Mouse (Mus musculus) midbrain, postnatal 0 days (tissue): ENCODE results near the gene Atf3. TPM values are rescaled to one million over a fixed set of nuclear protein-coding genes. Genes with fewer than 3 reads are reported as not detected.

Experiments
- ATAC-seq: fragments of 200-750 bp; cut with Nextera tagmentation; 2 replicates; pipeline ENCODE4 v1.8.0; 2017; ENCODE audit warnings: moderate number of reproducible peaks, mild to moderate bottlenecking, moderate TSS enrichment, moderate library complexity; ENCODE audit not compliant: low FRiP score
- DNase-seq: peaks from one replicate; pipeline ENCODE4 v3.0.0-alpha.2; 2015; ENCODE audit warnings: low spot score
- H3K27ac ChIP-seq: fragments of 300-500 bp; sonication (generic); 2 replicates; pipeline ENCODE4 v1.5.1; 2014; ENCODE audit warnings: low read depth, mild to moderate bottlenecking, low read length, mixed read lengths
- H3K27me3 ChIP-seq: fragments of 300-500 bp; sonication (generic); 2 replicates; pipeline ENCODE4 v1.6.1; 2014; ENCODE audit warnings: low read length, control low read depth, mixed read lengths; ENCODE audit not compliant: insufficient read depth
- H3K36me3 ChIP-seq: fragments of 300-500 bp; sonication (generic); 2 replicates; pipeline ENCODE4 v1.6.1; 2014; ENCODE audit warnings: low read length, control low read depth, mixed read lengths; ENCODE audit not compliant: insufficient read depth
- H3K4me1 ChIP-seq: fragments of 300-500 bp; sonication (generic); 2 replicates; pipeline ENCODE4 v1.6.1; 2014; ENCODE audit warnings: mild to moderate bottlenecking, control low read depth, antibody characterized with exemption, low read length, mixed read lengths; ENCODE audit not compliant: insufficient read depth
- H3K4me2 ChIP-seq: fragments of 300-500 bp; sonication (generic); 2 replicates; pipeline ENCODE4 v1.6.1; 2014; ENCODE audit warnings: low read depth, mild to moderate bottlenecking, low read length, mixed read lengths; ENCODE audit not compliant: poor library complexity, severe bottlenecking
- H3K4me3 ChIP-seq: fragments of 300-500 bp; sonication (generic); 2 replicates; pipeline ENCODE4 v1.5.1; 2014; ENCODE audit warnings: low read depth, mild to moderate bottlenecking, low read length, moderate library complexity
- H3K9ac ChIP-seq: fragments of 300-500 bp; sonication (generic); replicated peaks from 2 replicates; pipeline ENCODE4 v1.6.1; 2014; ENCODE audit warnings: mild to moderate bottlenecking, low read length, moderate library complexity, mixed read lengths; ENCODE audit not compliant: poor library complexity, severe bottlenecking
- H3K9me3 ChIP-seq: fragments of 300-500 bp; sonication (generic); 2 replicates; pipeline ENCODE4 v1.6.1; 2016; ENCODE audit warnings: low read length, control low read depth
- CTCF ChIP-seq: IDR thresholded peaks from 2 replicates; pipeline ENCODE4 v1.5.1; 2016; ENCODE audit warnings: antibody characterized with exemption, mild to moderate bottlenecking
- WGBS: fragments of 180-500 bp; shearing (Covaris S2); extraction: QIAGEN DNeasy Blood & Tissue Kit; methylation state at CpG from one replicate; pipeline ENCODE4 v1.1.7; 2014; 5-methylcytosine and 5-hydroxymethylcytosine counted together
- polyA plus RNA-seq: library from polyadenylated mRNA; unstranded; fragments of >200 nt; fragmentation: Nextera tagmentation; extraction: Ambion mirVana; gene quantifications from 2 replicates; pipeline ENCODE4 v1.2.1, GENCODE M21; 2015
- total RNA-seq: library from RNA; depleted of rRNA; stranded (reverse); fragments of >200 nt; gene quantifications from 2 replicates; pipeline ENCODE4 v1.2.3, GENCODE M21; 2014

Atf3 gene
- total and polyA plus RNA-seq, 2 experiments from 2014 or later: 1.3 to 3.5 TPM

DNA sequence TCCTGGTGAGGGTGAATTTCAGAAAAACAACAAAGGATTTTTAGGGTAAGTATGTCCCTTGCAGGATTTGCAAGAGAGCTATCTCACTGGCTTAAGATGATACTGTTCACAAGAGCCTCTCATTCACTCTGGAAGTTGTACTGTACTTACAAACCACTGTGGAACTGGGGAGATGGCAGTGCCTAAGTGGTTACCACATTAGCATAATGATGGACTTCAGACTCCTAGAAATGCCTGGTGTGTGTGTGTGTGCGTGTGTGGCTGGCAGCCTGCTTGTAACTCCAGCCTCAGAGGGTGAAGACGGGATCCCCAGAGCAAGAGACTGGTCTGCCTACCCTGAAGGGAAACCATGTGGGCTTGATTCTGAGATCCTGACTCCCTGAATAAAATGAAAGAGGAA, 14.3 kb downstream of the Atf3 start:
- H3K9ac ChIP-seq: no peak overlapping the region
- ATAC-seq: no peak
- no peaks in the 10 kb centered on the region for H3K4me1 ChIP-seq
- H3K4me3 ChIP-seq: no peak overlapping the region
- H3K27me3 ChIP-seq: no peaks in the 10 kb centered on the region
- no peak for TF ChIP-seq CTCF
- 68% methylated on average over 2 of the region's 2 CpGs for WGBS
- no peaks in the 10 kb centered on the region for H3K36me3 ChIP-seq
- no peak overlapping the region for H3K27ac ChIP-seq
- no peaks in the 10 kb centered on the region for H3K9me3 ChIP-seq
- DNase-seq: no peak
- H3K4me2 ChIP-seq: no peak overlapping the region

DNA sequence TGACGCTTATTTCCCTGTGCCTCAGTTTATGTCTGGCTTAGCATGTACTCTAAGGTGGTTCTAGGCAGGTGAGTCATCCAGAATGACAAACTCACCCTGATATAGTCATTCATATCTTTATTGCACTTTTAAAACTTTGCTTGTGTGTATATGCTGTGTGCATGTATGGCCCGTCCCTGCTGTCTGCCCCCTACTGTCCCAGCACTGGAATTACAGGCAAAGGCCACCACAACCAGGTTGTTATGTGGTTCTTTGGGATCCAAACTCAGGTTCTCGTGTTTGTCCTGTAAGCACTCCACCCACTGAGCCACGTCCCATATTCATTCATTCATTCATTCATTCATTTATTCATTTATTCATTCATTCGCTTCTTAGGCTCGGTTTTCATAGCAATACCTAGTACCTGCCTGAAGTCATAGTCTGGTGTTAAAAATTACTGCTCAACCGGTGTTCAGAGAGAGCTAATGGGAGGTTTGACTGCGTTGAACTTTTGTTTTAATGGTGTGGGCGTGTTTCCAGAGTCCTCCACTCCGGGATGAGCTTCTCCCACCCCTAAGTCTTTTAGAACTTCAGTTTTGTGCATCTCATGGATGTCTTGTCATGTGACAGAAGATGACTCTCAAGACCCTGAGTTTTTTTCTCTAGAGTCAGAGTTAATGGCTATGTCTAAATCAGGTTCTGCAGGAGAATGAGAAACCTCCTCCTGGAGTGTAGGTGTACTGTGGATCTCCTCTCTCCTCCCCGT, 15.5 kb downstream of the Atf3 start:
- H3K9me3 ChIP-seq: no peaks in the 10 kb centered on the region
- H3K36me3 ChIP-seq: no peaks in the 10 kb centered on the region
- H3K4me2 ChIP-seq: no peak overlapping the region
- TF ChIP-seq CTCF: peak; percentile 39
- H3K9ac ChIP-seq: no peak overlapping the region
- H3K4me1 ChIP-seq: no peaks in the 10 kb centered on the region
- DNase-seq: no peak
- H3K27ac ChIP-seq: no peak overlapping the region
- no peak for ATAC-seq
- H3K27me3 ChIP-seq: no peaks in the 10 kb centered on the region
- H3K4me3 ChIP-seq: no peak overlapping the region
- WGBS: 84% methylated on average over 11 of the region's 11 CpGs

DNA sequence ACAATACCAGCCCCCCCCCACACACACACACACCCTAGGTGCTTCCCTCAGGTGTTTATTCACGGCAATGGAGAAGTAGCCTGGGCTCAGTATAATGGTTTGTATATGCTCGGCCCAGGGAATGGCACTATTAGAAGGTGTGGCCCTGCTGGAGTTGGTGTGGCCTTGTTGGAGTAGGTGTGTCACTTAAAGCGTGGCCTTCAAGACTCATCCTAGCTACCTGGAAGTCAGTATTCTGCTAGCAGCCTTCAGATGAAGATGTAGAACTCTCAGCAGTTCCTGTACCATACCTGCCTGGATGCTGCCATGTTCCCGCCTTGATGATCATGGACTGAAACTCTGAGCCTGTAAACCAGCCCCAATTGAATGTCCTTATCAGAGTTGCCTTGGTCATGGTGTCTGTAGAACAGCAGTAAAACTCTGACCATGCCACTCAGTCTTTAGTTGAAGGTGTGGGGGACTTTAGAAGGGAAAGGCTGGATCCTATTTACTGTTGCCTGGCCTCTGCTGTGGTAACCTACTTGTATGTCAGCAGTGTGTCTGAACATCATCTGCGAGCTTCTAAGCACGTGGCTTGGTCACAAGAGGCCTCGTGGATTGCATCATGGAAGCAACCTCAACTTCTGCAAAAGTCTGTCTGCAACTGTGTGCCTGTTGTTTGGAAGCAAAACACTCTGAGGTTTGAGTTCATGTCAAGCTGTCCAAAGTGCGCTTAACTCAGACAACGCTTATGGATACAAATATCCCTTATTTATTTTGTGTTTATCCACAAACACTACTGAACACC, 16.8 kb downstream of the Atf3 start:
- WGBS: 87% methylated on average over 9 of the region's 9 CpGs
- Histone ChIP-seq H3K36me3 (no peaks in the 10 kb centered on the region), H3K4me1 (no peaks in the 10 kb centered on the region), H3K9ac (no peak overlapping the region), H3K9me3 (no peaks in the 10 kb centered on the region), H3K4me2 (no peak overlapping the region), H3K4me3 (no peak overlapping the region), H3K27me3 (no peaks in the 10 kb centered on the region), H3K27ac (no peak overlapping the region)
- no peak for TF ChIP-seq CTCF
- DNase-seq (no peak), ATAC-seq (no peak)

DNA sequence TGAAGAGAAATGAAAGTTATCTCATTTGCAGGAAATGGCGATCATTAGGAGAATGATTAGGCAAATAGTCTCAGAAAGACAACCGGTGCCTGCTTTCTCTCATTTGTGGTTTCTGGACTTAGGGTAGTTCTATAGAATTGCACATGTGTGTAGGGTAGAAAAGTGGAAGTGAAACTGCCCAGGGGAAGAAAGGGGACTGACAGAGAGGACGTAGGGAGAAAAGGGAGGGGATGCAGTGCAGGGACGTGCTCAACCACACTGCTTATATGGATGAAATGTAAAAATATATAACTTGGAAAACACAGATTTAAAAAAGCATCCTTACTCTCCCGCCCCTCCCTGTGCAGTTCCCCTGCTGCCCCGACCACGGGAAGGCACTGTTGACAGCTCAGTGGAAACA, 19.9 kb downstream of the Atf3 start:
- DNase-seq (no peak), ATAC-seq (no peak)
- H3K9me3 ChIP-seq: no peaks in the 10 kb centered on the region
- no peaks in the 10 kb centered on the region for H3K36me3 ChIP-seq
- TF ChIP-seq CTCF: no peak
- no peak overlapping the region for H3K4me2 ChIP-seq
- H3K27ac ChIP-seq: no peak overlapping the region
- no peaks in the 10 kb centered on the region for H3K27me3 ChIP-seq
- no peaks in the 10 kb centered on the region for H3K4me1 ChIP-seq
- 81% methylated on average over 7 of the region's 7 CpGs for WGBS
- no peak overlapping the region for H3K4me3 ChIP-seq
- H3K9ac ChIP-seq: no peak overlapping the region

DNA sequence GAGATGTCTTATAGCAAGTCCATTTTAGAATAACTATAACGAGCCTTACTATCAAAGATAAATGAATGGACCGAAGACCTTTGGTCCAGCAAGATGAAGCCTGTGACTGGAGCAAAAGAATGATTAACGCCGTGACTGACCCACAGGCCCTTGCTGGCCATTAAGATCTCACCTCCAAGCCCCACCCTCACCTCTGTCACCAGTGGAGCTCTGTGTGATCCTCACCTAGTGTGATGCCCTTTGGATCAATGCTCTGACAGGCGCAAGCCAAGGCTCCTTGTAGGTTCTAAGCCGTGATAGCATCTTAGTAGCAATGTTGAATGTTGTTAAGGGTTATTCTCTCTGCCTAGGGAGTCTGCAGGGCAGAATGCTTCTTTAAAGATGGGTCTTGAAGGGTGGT, 21.8 kb downstream of the Atf3 start:
- Histone ChIP-seq H3K4me2 (no peak overlapping the region), H3K27ac (no peak overlapping the region), H3K27me3 (no peaks in the 10 kb centered on the region), H3K36me3 (no peaks in the 10 kb centered on the region), H3K4me1 (no peaks in the 10 kb centered on the region), H3K9ac (no peak overlapping the region), H3K9me3 (no peaks in the 10 kb centered on the region), H3K4me3 (no peak overlapping the region)
- DNase-seq (no peak), ATAC-seq (no peak)
- no peak for TF ChIP-seq CTCF
- 96% methylated on average over 6 of the region's 6 CpGs for WGBS
